Mouse (Mus musculus): ENCODE measurements around the gene Rarb.
A peak's percentile ranks its signal among the peaks of the same experiment; 100 is the strongest.

Rarb gene

GRCm38 (mm10) chr14:16434396-16435171, 384.4 kb downstream of the Rarb start:
- peak in 1 of 2 experiments; percentile 32 for DNase-seq (ENCODE audit: low spot score in 2 of 2)

- no peak for DNase-seq (ENCODE audit: low spot score in 2 of 2)
These were observed 385.8 kb downstream of the Rarb start for GRCm38 (mm10) chr14:16433206-16433605.

DNA sequence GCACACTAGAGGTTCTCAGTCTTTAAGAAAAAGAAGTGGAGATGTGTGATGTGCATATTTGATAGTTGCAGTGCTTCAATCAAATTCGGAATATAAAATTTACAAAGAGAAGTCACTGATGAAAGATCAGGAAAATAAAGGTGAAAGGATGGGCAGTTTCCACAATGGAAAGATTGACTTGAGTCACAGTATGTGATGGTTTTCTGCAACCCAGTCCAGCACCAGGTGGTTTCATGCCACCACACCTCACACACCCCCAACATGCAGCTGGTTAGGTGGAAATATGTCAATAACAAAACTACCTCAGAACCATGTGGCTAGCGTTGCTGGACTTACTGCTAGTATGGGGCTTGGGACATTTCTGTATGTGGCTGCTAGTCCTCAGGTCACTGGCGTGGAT, 386.4 kb downstream of the Rarb start:
- no peak for DNase-seq (ENCODE audit: low spot score in 2 of 2)

- no peak for DNase-seq (ENCODE audit: low spot score in 2 of 2)
These were observed 386.9 kb downstream of the Rarb start for GRCm38 (mm10) chr14:16431941-16432499.

GRCm38 (mm10) chr14:16427569-16427968, 391.4 kb downstream of the Rarb start:
- no peak for DNase-seq (ENCODE audit: low spot score in 2 of 2)

GRCm38 (mm10) chr14:16414163-16414562, 404.8 kb downstream of the Rarb start:
- no peak for DNase-seq (ENCODE audit: low spot score in 2 of 2)

- no peak for DNase-seq (ENCODE audit: low spot score in 2 of 2)
These were observed 413.8 kb downstream of the Rarb start for GRCm38 (mm10) chr14:16405187-16405586.

DNA sequence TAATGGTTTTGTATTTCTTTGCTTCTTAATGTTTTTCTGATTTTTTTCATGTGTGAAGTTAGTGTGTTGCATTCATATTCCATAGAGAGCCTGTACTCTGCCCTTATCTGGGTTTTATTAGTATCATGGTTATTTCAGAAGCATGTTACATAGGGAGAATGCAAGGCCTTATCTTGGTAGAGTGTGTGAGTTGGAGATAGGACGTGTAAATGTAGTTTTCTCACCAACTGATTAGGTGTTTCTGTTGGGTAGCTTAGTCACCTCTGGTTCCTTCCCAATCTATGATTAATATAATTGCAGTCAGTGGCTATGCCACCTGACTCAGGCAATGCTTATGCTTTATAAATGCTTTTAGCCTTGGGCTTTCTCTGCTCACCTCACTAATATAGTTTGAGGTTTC, 434.2 kb downstream of the Rarb start:
- no peak for DNase-seq (ENCODE audit: low spot score in 2 of 2)
